Mouse (Mus musculus) kidney, postnatal 36 days (tissue): ENCODE results near the gene Cog7.

ENCODE experiments used
- DNase-seq, 2 experiments: peaks; one replicate each; pipeline ENCODE4 v3.0.0; 2021 to 2022; ENCODE audit warnings: mixed read lengths in 2 of 2

Cog7 gene

GRCm38 (mm10) chr7:121947513-121947912 lies 34.0 kb downstream of the Cog7 start:
- DNase-seq, result no peak

- DNase-seq, result no peak
These were observed 35.3 kb downstream of the Cog7 start for GRCm38 (mm10) chr7:121946196-121946595.

- DNase-seq, result no peak
These were observed 39.1 kb downstream of the Cog7 start for GRCm38 (mm10) chr7:121942371-121942770.

- peak in 1 of 2 experiments; percentile 58 for DNase-seq
These were observed 39.9 kb downstream of the Cog7 start for GRCm38 (mm10) chr7:121941640-121942039.

GRCm38 (mm10) chr7:121941016-121941415 lies 40.5 kb downstream of the Cog7 start:
- DNase-seq, result peak in 1 of 2 experiments; percentile 44

DNA sequence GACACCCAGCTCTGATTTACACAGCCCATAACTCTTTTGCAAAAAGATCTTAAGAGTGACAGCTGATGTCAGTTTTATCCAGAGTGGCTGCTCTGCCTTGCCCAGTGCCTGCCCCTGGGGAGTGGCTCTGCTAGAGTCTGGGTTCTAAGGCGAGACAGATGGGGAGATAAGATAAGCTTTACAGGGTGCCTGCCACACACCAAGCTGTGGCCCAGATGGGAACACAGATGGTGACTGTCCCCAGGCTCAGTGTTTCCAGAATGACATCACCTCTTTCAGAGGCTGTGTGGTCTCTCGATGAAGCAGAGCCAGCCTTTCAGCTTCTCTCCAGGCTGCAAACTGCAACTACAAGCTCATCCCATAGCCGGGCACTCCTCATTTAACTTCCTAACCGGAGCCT lies 41.8 kb downstream of the Cog7 start:
- no peak for DNase-seq

DNA sequence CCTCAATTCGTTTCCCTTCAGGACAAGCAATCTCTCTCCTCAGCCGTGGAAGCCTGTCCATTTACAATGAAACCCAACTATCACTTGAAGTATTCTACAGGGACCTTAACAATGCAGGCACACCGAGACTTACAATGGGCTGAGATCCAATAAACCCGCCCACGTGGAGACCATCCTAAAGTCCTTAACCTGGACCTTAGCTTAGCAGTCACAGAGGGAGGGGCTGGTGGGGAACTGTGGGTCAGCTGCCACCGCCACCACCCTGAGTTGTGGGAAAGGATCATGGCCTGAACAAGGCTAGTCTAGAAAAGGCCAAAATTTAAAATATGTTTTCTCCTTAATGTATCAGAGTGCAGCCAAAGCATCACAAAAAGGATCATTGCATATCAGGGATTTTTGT lies 42.3 kb downstream of the Cog7 start:
- no peak for DNase-seq

- DNase-seq, result no peak
These were observed 43.2 kb downstream of the Cog7 start for GRCm38 (mm10) chr7:121938124-121938891.

DNA sequence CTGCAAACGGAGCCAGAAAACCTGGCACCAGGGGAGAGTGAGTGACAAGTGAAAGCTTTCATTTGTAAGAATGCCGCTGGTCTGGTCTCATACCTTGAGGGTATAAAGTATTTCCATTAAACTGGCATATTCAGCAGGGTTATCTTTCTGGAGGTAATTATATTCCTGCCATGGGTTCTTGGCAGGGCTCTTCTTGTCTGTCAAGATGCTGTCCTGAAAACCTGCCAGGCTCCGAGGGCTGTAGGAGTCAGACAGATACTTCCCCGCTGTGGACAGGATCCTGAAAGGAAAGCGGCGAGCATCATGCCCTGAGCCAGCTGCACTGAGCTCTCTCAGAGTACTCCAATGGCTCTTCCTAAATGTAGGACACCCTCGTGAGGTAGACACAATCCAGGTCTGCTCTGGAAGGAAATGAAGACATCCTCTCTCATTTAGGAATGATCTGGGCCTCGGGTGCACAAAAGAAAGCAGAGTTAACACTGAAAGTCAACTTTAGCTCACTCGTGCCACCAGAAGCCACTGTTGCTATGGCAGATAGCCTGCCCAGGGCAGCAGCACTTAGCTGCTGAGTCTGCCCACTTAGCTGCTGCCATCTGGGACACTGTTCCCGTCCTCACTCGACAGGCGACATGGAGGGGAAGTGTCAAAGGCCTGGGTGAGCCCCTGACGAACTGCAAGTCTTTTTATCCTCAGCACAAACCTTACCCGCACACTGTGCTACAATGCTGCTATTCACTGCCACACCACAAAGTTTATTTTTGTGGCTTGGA lies 44.5 kb downstream of the Cog7 start:
- DNase-seq, result no peak

GRCm38 (mm10) chr7:121935906-121936794 lies 45.4 kb downstream of the Cog7 start:
- DNase-seq, result peak; percentile 52 to 77

DNA sequence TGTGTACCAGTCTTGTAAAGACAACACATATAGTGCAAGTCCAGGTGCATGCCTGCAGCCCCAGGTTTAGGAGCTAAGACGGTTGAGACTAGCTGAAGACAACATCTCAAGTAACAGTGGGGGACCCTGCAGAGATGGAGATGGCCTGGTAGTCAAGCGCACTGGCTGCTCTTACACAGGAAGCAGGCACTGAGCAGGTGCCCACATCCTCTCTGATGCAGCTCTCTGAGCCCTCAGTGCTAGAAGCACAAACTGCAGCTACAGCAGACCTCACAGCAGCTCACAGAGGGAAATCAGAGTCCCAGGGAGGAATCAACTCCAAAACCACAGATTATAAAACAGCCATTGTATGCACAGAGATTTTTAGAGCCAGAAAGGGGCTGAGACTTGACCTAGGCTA lies 47.2 kb downstream of the Cog7 start:
- no peak for DNase-seq

- DNase-seq, result no peak
These were observed 47.8 kb downstream of the Cog7 start for GRCm38 (mm10) chr7:121933675-121934074.

DNA sequence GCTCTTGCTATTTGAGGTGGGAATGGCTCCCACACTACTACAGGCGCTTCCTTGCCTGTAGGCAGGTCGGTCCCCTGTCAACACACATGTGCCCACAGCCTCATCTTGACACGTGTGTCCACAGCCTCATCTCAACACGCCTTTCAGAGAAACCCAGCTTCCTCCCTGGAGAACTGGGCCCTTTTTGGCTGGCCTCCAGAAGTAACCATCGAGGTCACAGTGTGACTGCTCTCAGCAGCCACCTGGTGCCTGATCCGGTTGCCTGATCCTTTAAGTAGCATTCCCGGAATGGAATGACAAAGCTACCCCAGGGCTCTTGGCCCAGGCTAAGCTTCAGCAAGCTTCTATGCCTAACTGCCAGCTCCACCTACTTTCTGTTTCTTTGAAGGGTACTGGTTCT lies 50.3 kb downstream of the Cog7 start:
- DNase-seq, result peak; percentile 49 to 61

- no peak for DNase-seq
These were observed 53.6 kb downstream of the Cog7 start for GRCm38 (mm10) chr7:121927882-121928281.

GRCm38 (mm10) chr7:121924361-121924760 lies 57.1 kb downstream of the Cog7 start:
- DNase-seq, result no peak

DNA sequence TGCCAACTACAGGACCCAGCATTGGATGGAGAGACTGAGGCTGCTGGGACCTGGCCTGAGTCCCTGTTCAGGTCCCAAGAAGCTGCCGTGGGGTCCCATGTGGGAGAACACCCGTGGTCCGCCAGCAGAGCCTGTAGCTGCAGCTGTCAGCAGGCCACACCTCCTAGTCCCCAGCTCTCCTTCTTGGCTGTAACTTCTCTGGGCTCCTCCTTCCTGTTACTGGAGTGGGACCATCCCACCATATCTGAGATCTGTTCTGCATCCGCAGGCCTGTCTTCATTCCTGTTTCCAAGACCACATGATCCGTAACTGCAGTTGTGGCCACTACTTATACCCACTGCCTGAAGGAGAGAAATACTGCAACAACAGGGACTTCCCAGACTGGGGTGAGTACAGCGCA lies 67.6 kb downstream of the Cog7 start:
- no peak for DNase-seq

DNA sequence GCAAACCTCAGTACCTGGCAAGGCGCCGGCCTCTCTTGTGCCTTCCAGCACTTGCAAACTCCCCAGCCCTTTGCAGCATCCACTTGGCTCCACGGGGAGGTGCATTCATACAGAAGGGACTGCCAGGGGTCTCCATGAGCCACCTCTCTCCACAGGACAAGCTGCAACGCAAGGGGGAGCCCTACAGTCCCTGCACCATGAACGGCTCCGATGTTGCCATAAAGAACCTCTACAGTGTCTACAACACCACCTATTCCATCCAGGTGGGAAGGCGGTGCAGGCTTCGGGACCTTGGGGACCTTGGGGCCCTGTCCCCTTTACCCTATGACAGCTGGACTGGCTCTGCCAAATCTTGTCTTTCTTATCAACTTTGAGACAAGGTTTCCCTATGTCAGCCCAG lies 69.3 kb downstream of the Cog7 start:
- no peak for DNase-seq

GRCm38 (mm10) chr7:121906879-121907278 lies 74.6 kb downstream of the Cog7 start:
- peak in 1 of 2 experiments; percentile 16 for DNase-seq

GRCm38 (mm10) chr7:121902757-121903411 lies 78.6 kb downstream of the Cog7 start:
- no peak for DNase-seq

GRCm38 (mm10) chr7:121899940-121900339 lies 81.6 kb downstream of the Cog7 start:
- peak in 1 of 2 experiments; percentile 17 for DNase-seq

GRCm38 (mm10) chr7:121899311-121899710 lies 82.2 kb downstream of the Cog7 start:
- peak; percentile 22 to 70 for DNase-seq

DNA sequence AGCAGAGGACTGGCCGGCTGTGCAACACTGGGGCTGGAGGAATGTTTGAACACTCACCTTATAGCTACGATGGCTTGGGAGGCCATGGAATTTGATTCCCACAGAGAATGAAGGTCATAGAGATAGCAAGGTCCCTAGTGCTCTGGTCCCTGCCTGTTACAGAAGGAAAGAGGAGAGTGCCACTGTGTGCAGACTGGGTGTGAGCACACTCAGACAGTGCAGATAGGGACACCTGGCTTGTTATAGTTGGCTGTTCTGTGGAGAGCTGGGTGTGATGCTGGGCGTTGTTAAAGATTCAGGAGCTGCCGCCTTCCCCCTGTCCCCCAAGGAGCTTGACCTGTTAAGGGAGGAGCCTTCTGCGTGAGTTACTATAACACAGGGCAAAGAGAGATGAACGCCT lies 84.8 kb downstream of the Cog7 start:
- no peak for DNase-seq
